Mouse (Mus musculus) spleen, adult 2 months (tissue): ENCODE data around the gene Col13a1. TPM values are rescaled to one million over a fixed set of nuclear protein-coding genes. Genes with fewer than 3 reads are reported as not detected.

Experiments
- DNase-seq, 2 experiments: peaks; one replicate each; pipeline versions ENCODE4 v3.0.0 to v3.0.0-alpha.2; 2012 to 2021; ENCODE audit warnings: low spot score in 2 of 2, low read depth in 1 of 2
- H3K27ac ChIP-seq: fragments of 200-500 bp; 2 replicates; pipeline ENCODE4 v1.5.1; 2012; ENCODE audit warnings: low read length, inconsistent platforms; ENCODE audit not compliant: insufficient read depth
- H3K27me3 ChIP-seq: fragments of 200-500 bp; 2 replicates; pipeline ENCODE4 v1.6.1; 2012; ENCODE audit warnings: mild to moderate bottlenecking, moderate library complexity, low read length, inconsistent platforms; ENCODE audit not compliant: control insufficient read depth, insufficient read depth
- H3K36me3 ChIP-seq: fragments of 200-500 bp; 2 replicates; pipeline ENCODE4 v1.6.1; 2012; ENCODE audit warnings: mild to moderate bottlenecking, low read length, inconsistent platforms; ENCODE audit not compliant: control insufficient read depth, insufficient read depth
- H3K4me1 ChIP-seq: fragments of 200-500 bp; 2 replicates; pipeline ENCODE4 v1.6.1; 2011; ENCODE audit warnings: inconsistent platforms; ENCODE audit not compliant: control insufficient read depth, insufficient read depth, insufficient read length
- H3K4me3 ChIP-seq: fragments of 200-500 bp; 2 replicates; pipeline ENCODE4 v1.5.1; 2011; ENCODE audit warnings: mild to moderate bottlenecking, inconsistent platforms; ENCODE audit not compliant: insufficient read depth, insufficient read length; ENCODE audit errors: extremely low read depth
- CTCF ChIP-seq: fragments of 200-500 bp; IDR thresholded peaks from 2 replicates; pipeline ENCODE4 v1.5.1; 2011; ENCODE audit warnings: mild to moderate bottlenecking, inconsistent platforms; ENCODE audit not compliant: insufficient read depth, insufficient read length, insufficient replicate concordance; ENCODE audit errors: extremely low read depth
- POLR2A ChIP-seq: fragments of 200-500 bp; IDR thresholded peaks from 2 replicates; pipeline ENCODE4 v1.6.1; 2011; ENCODE audit warnings: low read depth, low read length, inconsistent platforms
- WGBS: fragments of 180-500 bp; shearing (Covaris S2); methylation state at CpG from one replicate; pipeline ENCODE4 v1.1.7; 2018; 5-methylcytosine and 5-hydroxymethylcytosine counted together
- polyA plus RNA-seq: library from polyadenylated mRNA; depleted of rRNA; stranded (reverse); fragments of >200 nt; gene quantifications from 2 replicates; pipeline ENCODE4 v1.2.3, GENCODE M21; 2012

Gene Col13a1
- polyA plus RNA-seq, 1 experiment, result 0.92 TPM

- Histone ChIP-seq H3K27ac (no peak overlapping the region), H3K4me3 (no peak overlapping the region), H3K36me3 (no peaks in the 10 kb centered on the region), H3K4me1 (no peaks in the 10 kb centered on the region), H3K27me3 (no peaks in the 10 kb centered on the region)
- 86% methylated on average over 6 of the region's 6 CpGs for WGBS
- TF ChIP-seq CTCF, result no peak
- DNase-seq, result no peak
These were observed 130.4 kb downstream of the Col13a1 start for GRCm38 (mm10) chr10:61848553-61848952.

DNA sequence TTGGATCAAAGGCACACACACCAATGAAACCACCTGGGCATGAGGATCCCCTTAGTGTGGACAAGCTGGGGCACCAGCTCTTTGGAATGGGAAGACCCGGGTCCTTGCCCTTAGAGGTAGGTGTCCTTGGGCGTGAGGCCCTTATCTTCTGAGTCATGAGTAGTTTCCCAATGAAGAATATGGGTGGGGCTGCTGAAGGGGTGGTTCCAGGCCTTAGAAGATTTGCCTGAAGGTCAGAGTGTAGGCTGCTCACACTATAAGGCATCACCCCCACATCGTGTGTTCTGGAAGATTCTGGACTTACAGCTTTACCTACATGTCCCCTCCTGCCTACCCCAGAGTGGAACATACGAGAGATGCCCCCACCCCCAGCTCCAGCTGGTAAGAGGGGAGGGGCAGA lies 133.4 kb downstream of the Col13a1 start:
- TF ChIP-seq CTCF, result no peak
- Histone ChIP-seq H3K36me3 (no peaks in the 10 kb centered on the region), H3K4me1 (no peaks in the 10 kb centered on the region), H3K27me3 (no peaks in the 10 kb centered on the region), H3K27ac (no peak overlapping the region), H3K4me3 (no peak overlapping the region)
- no peak for DNase-seq
- 70% methylated on average over 4 of the region's 4 CpGs for WGBS

DNA sequence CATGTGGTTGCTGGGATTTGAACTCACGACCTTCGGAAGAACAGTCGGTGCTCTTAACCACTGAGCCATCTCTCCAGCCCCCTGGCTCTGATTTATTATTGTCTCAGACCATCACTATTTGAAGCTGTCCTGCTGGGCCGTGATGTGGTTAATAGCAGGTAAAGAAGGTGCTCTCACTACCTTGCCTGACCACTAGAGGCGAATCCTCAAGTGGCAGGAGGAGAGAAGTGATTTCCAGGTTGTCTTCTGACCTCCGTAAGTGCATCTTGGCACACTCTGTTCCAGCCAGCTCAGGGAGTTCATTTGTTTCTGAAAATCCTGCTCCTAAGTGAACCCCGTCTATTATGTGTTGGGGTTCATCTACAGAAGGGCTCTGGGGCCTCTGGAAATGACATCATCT lies 134.4 kb downstream of the Col13a1 start:
- TF ChIP-seq CTCF (no peak), POLR2A (no peak)
- Histone ChIP-seq H3K4me1 (no peaks in the 10 kb centered on the region), H3K36me3 (no peaks in the 10 kb centered on the region), H3K27ac (no peak overlapping the region), H3K27me3 (no peaks in the 10 kb centered on the region), H3K4me3 (no peak overlapping the region)
- WGBS, result 77% methylated on average over 7 of the region's 7 CpGs
- DNase-seq, result no peak

GRCm38 (mm10) chr10:61842261-61842660 lies 136.6 kb downstream of the Col13a1 start:
- no peak overlapping the region for H3K27ac ChIP-seq
- no peak for DNase-seq
- no peak for TF ChIP-seq POLR2A
- no peaks in the 10 kb centered on the region for H3K36me3 ChIP-seq
- WGBS, result 84% methylated on average over 11 of the region's 12 CpGs
- no peaks in the 10 kb centered on the region for H3K4me1 ChIP-seq
- H3K4me3 ChIP-seq, result no peak overlapping the region
- no peaks in the 10 kb centered on the region for H3K27me3 ChIP-seq

DNA sequence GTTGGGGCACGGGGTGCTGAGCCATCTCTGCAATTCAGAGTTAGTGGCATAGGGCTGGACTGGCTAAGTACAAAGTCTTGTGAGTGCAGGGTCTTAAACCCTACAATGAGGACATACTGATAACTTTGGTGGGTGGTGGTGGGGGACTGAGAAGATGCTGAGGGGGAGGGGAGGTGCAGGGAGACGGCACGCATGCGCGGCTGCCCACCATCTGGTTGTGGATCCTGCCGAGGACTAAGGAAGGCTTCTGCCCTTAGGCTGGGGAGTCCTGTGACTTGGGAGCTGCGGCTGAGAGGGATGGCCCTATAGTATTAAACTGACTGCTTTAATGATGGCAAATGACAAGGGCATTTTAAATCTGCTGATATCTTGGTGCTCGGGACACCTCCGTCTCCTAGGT lies 139.6 kb downstream of the Col13a1 start:
- Histone ChIP-seq H3K36me3 (no peaks in the 10 kb centered on the region), H3K4me1 (no peaks in the 10 kb centered on the region), H3K27me3 (no peaks in the 10 kb centered on the region), H3K4me3 (no peak overlapping the region), H3K27ac (no peak overlapping the region)
- WGBS, result 89% methylated on average over 9 of the region's 9 CpGs
- DNase-seq, result no peak
- TF ChIP-seq CTCF, result no peak
- TF ChIP-seq POLR2A, result no peak

- Histone ChIP-seq H3K36me3 (no peaks in the 10 kb centered on the region), H3K27me3 (no peaks in the 10 kb centered on the region), H3K4me1 (no peaks in the 10 kb centered on the region), H3K27ac (no peak overlapping the region), H3K4me3 (no peak overlapping the region)
- DNase-seq, result no peak
- TF ChIP-seq CTCF, result peak; percentile 70; the same call in 1 of the 2 replicates
- TF ChIP-seq POLR2A, result no peak
- WGBS, result 2% methylated on average over 6 of the region's 6 CpGs
These were observed 140.1 kb downstream of the Col13a1 start for GRCm38 (mm10) chr10:61838769-61839168.

- Histone ChIP-seq H3K27me3 (no peaks in the 10 kb centered on the region), H3K27ac (no peak overlapping the region), H3K36me3 (no peaks in the 10 kb centered on the region), H3K4me1 (no peaks in the 10 kb centered on the region), H3K4me3 (no peak overlapping the region)
- no peak for DNase-seq
- TF ChIP-seq CTCF (no peak), POLR2A (no peak)
- 74% methylated on average over 8 of the region's 8 CpGs for WGBS
These were observed 141.6 kb downstream of the Col13a1 start for GRCm38 (mm10) chr10:61837286-61837685.
